Mouse (Mus musculus): ENCODE measurements around the gene Siglec1.

- no peak for TF ChIP-seq POLR2A (IDR thresholded peaks at IDR 0.05; ENCODE audit: control insufficient read depth, low read depth, low read length)
- TF ChIP-seq CTCF (IDR thresholded peaks at IDR 0.05; ENCODE audit: control insufficient read depth, insufficient read depth, insufficient replicate concordance, low read depth, low read length) = no peak
These were observed 47.8 kb upstream of the Siglec1 start for GRCm38 (mm10) chr2:131134381-131134780.

All from testis, adult 2 months (tissue).